Mouse (Mus musculus) limb, embryonic 15.5 days (tissue): ENCODE results near the gene Klhl3. TPM values are rescaled to one million over a fixed set of nuclear protein-coding genes. Genes with fewer than 3 reads are reported as not detected.
A peak's percentile ranks its signal among the peaks of the same experiment; 100 is the strongest.
"Not testable (repeated sequence)": the region's sequence is repeated elsewhere in the genome, so short reads cannot be mapped to it uniquely, and the experiment has no call there.

Experiments used
- ATAC-seq: fragments of 200-750 bp; cut with Nextera tagmentation; 2 replicates; pipeline ENCODE4 v1.8.0; 2017; ENCODE audit warnings: low read depth, moderate TSS enrichment; ENCODE audit not compliant: insufficient number of reproducible peaks, low FRiP score, low TSS enrichment
- H3K27ac ChIP-seq: fragments of 300-500 bp; sonication (generic); 2 replicates; pipeline ENCODE4 v1.5.1; 2015; ENCODE audit warnings: moderate library complexity, mild to moderate bottlenecking, inconsistent platforms
- H3K27me3 ChIP-seq: fragments of 300-500 bp; sonication (generic); 2 replicates; pipeline ENCODE4 v1.6.1; 2015; ENCODE audit warnings: inconsistent platforms
- H3K36me3 ChIP-seq: fragments of 300-500 bp; sonication (generic); 2 replicates; pipeline ENCODE4 v1.6.1; 2015; ENCODE audit warnings: inconsistent platforms
- H3K4me1 ChIP-seq: fragments of 300-500 bp; sonication (generic); 2 replicates; pipeline ENCODE4 v1.6.1; 2015; ENCODE audit warnings: inconsistent platforms
- H3K4me2 ChIP-seq: fragments of 300-500 bp; sonication (generic); 2 replicates; pipeline ENCODE4 v1.6.1; 2015; ENCODE audit warnings: mild to moderate bottlenecking, inconsistent platforms
- H3K4me3 ChIP-seq: fragments of 300-500 bp; sonication (generic); 2 replicates; pipeline ENCODE4 v1.5.1; 2015; ENCODE audit warnings: mild to moderate bottlenecking, inconsistent platforms
- H3K9ac ChIP-seq: fragments of 300-500 bp; sonication (generic); 2 replicates; pipeline ENCODE4 v1.6.1; 2015; ENCODE audit warnings: inconsistent platforms
- H3K9me3 ChIP-seq: fragments of 300-500 bp; sonication (generic); 2 replicates; pipeline ENCODE4 v1.6.1; 2016; ENCODE audit warnings: inconsistent platforms
- WGBS: fragments of 180-500 bp; shearing (Covaris S2); methylation state at CpG from one replicate; pipeline ENCODE4 v1.1.7; 2015; 5-methylcytosine and 5-hydroxymethylcytosine counted together
- polyA plus RNA-seq: library from polyadenylated mRNA; unstranded; fragments of >200 nt; fragmentation: Nextera tagmentation; extraction: Ambion mirVana; gene quantifications from 2 replicates; pipeline ENCODE4 v1.2.1, GENCODE M21; 2015

Klhl3 gene
- polyA plus RNA-seq, 1 experiment from 2014 or later: 2.8 TPM

GRCm38 (mm10) chr13:58146603-58147002 lies 33.2 kb upstream of the Klhl3 start:
- not testable (repeated sequence) for H3K9me3 ChIP-seq

DNA sequence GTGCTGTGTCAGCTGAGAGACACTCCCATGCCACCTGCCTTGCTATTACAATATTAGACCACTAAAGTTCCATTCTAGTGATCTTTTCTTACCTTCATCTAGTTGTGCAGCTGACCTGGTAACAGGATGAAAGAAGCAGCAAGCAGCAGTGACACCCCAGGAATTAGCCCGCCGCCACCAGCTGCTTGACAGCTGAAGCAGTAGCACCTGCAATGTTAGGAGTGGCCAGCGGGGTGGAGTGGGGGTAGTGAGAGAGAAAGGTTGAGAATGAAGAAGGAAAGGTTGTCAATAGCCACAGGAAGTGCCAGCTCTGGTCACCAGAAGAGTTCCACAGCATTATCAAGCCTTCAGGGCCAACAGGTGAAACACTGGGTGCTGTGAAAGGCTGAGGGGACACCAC lies 18.3 kb upstream of the Klhl3 start:
- H3K4me3 ChIP-seq: no peak overlapping the region
- H3K36me3 ChIP-seq: no peaks in the 10 kb centered on the region
- ATAC-seq: no peak
- H3K27ac ChIP-seq: no peak overlapping the region
- no peak overlapping the region for H3K4me2 ChIP-seq
- 48% methylated on average over 3 of the region's 3 CpGs for WGBS
- H3K4me1 ChIP-seq: 0 out of 2 replicates have a peak, but pooled peaks cover 3% of the 10 kb centered on the region
- H3K9me3 ChIP-seq: no peaks in the 10 kb centered on the region
- H3K9ac ChIP-seq: no peak overlapping the region
- H3K27me3 ChIP-seq: no peaks in the 10 kb centered on the region

More at GRCm38 (mm10) chr13:58146603-58147002, 33.2 kb upstream of the Klhl3 start:
- H3K4me2 ChIP-seq, ATAC-seq, H3K4me1 ChIP-seq, H3K27me3 ChIP-seq, H3K9ac ChIP-seq, H3K36me3 ChIP-seq, H3K27ac ChIP-seq, H3K4me3 ChIP-seq: not testable (repeated sequence)
- WGBS: 96% methylated on average over 8 of the region's 8 CpGs

DNA sequence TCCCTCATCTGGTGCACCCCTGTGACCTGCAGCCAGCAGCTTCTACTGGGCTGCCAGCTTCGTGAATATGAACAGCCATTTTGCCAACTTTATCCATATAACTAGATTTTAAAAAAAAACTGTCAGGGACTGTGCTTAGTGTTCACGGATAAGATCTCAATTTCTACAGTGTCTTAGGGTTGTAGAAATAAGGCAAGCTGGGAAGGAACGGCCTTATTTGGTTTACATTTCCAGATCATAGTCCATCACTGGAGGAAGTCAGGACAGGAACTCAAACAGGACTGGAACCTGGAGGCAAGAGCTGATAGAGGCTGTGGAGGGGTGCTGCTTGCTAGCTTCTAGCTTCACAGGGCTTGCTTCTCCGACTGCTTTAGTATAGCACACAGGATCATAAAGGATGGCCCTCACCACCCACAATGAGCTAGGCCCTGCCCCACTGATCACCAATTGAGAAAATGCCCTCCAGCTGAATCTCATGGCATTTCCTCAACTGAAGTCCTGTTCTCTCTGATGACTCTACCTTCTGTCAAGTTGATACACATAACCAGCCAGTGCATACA lies 16.4 kb upstream of the Klhl3 start:
- no peaks in the 10 kb centered on the region for H3K9me3 ChIP-seq
- H3K27ac ChIP-seq: peak overlapping the region; percentile 98
- H3K9ac ChIP-seq: peak overlapping the region; percentile 95
- H3K4me1 ChIP-seq: peaks cover 10% of the 10 kb centered on the region; the same call in 1 of the 2 replicates
- peak overlapping the region; percentile 75 for H3K4me3 ChIP-seq
- no peak for ATAC-seq
- H3K36me3 ChIP-seq: 0 out of 2 replicates have a peak, but pooled peaks cover 2% of the 10 kb centered on the region
- peak overlapping the region; percentile 68 for H3K4me2 ChIP-seq
- 26% methylated on average over 4 of the region's 4 CpGs for WGBS
- no peaks in the 10 kb centered on the region for H3K27me3 ChIP-seq

DNA sequence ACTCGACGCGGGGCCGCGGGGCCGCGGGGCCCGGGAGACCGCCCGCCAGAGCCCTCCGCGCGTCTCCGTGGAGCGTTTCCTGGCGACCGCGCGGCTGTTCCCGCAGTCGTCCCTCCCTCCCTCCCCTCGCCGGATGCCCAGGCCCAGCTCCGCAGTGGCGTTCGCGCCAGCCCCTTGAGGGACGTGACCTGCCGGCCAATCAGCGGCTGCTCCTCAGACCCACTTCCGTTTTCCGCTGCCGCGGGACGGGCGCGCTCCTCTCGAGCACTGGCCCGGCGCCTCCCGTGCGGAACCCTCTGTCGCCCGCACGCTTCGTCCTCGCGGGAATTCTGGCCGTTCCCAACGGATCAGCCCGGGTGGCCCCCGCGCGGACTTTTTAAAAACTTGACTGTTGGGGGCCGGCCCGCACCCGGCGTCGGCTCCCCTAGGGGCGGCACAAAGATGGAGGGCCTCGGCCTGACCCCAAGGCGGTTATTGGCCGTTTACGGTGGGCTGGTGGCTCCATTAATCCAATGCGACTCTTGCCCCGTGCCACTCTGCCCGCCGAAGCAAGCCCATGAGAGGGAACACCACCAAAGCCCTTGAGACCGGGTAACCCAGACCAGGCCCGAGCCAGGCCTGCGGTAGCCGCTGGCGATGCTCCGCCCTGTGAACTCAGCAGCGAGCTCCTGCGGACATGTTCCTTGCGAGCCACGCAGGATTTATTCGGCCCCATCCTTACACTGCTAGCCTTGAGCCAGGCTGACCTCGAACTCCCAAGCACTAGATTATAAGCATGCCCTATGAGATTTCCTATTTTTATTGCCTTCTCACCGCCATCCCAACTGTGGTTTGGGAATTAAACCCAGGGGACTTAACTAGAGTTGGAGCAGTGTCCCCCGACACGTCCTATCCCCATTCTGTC lies 15.6 kb upstream of the Klhl3 start:
- Histone ChIP-seq H3K4me1 (peaks cover 10% of the 10 kb centered on the region; the same call in 1 of the 2 replicates), H3K27me3 (no peaks in the 10 kb centered on the region), H3K27ac (peak overlapping the region; percentile 98), H3K36me3 (0 out of 2 replicates have a peak, but pooled peaks cover 2% of the 10 kb centered on the region), H3K9ac (peak overlapping the region; percentile 95), H3K4me2 (peak overlapping the region; percentile 68), H3K9me3 (no peaks in the 10 kb centered on the region), H3K4me3 (peak overlapping the region; percentile 75)
- ATAC-seq: peak; percentile 97
- under 1% methylated on average over 82 of the region's 83 CpGs for WGBS

DNA sequence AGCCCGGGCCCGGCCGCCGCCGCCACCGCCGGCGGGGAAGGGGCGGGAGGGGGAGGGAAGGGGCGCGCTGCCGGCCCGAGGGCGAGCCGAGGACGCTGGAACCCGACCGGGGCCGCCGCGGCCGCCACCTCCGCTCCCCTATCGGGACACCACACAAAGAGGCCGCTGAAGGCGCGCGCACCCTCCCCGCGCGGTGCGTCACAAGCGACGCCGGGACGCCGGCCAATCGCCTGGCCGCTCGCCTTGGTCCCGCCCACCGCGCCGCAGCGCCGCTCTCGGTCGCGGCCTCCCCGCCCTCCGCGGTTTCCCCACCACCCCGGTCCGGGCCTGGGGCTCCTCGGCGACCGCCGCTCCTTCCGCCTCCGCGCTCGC lies 15.0 kb upstream of the Klhl3 start, which contains the start of gene Hnrnpa0:
Gene Hnrnpa0 (minus strand): TSS at position 161 of the 372 bp plus-strand sequence.
- Histone ChIP-seq H3K9ac (peak within 1 kb of the TSS; percentile 99), H3K27me3 (no peaks in the 10 kb centered on the region), H3K4me2 (peak within 1 kb of the TSS; percentile 68), H3K4me3 (peak within 1 kb of the TSS; percentile 75), H3K9me3 (no peaks in the 10 kb centered on the region), H3K4me1 (peaks cover 10% of the 10 kb centered on the region; the same call in 1 of the 2 replicates), H3K27ac (peak within 1 kb of the TSS; percentile 98), H3K36me3 (0 out of 2 replicates have a peak, but pooled peaks cover 2% of the 10 kb centered on the region)
- ATAC-seq: peak; percentile 92
- WGBS: 0% methylated on average over 41 of the region's 62 CpGs

DNA sequence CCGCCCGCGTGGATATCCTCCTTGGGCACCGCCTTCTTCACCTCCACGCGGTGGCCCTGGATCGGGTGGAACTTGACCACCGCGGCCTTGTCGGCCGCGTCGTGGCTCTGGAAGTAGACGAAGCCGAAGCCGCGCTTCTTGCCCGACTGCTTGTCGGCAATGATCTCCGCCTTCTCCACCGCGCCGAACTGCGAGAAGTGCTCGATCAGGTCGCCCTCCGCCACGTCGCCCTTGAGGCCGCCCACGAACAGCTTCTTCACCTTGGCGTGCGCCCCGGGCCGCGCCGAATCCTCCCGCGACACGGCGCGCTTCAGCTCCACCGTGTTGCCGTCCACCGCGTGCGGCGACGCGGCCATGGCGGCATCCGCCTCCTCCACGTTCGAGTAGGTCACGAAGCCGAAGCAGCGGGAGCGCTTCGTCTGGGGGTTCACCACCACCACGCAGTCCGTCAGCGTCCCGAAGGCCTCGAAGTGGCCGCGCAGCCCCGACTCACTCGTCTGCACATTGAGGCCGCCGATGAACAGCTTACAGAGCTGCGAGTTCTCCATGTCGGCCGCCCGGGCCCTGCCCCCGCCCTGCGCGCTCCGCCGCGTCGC lies 14.5 kb upstream of the Klhl3 start:
- peak; percentile 15; the same call in 1 of the 2 replicates for ATAC-seq
- Histone ChIP-seq H3K27me3 (no peaks in the 10 kb centered on the region), H3K4me2 (peak overlapping the region; percentile 60), H3K4me3 (peak overlapping the region; percentile 75), H3K27ac (peak overlapping the region; percentile 98), H3K9me3 (no peaks in the 10 kb centered on the region), H3K9ac (peak overlapping the region; percentile 99), H3K4me1 (peaks cover 11% of the 10 kb centered on the region; the same call in 1 of the 2 replicates), H3K36me3 (0 out of 2 replicates have a peak, but pooled peaks cover 2% of the 10 kb centered on the region)
- under 1% methylated on average over 81 of the region's 81 CpGs for WGBS

- H3K36me3 ChIP-seq: 0 out of 2 replicates have a peak, but pooled peaks cover 2% of the 10 kb centered on the region
- H3K4me1 ChIP-seq: peaks cover 13% of the 10 kb centered on the region; the same call in 1 of the 2 replicates
- no peak for ATAC-seq
- peak overlapping the region; percentile 98 for H3K27ac ChIP-seq
- H3K4me3 ChIP-seq: peak overlapping the region; percentile 75
- peak overlapping the region; percentile 60 for H3K4me2 ChIP-seq
- H3K27me3 ChIP-seq: no peaks in the 10 kb centered on the region
- no peaks in the 10 kb centered on the region for H3K9me3 ChIP-seq
- WGBS: under 1% methylated on average over 59 of the region's 92 CpGs
- H3K9ac ChIP-seq: peak overlapping the region; percentile 99
Measured at GRCm38 (mm10) chr13:58126862-58127765, 13.7 kb upstream of the Klhl3 start.

DNA sequence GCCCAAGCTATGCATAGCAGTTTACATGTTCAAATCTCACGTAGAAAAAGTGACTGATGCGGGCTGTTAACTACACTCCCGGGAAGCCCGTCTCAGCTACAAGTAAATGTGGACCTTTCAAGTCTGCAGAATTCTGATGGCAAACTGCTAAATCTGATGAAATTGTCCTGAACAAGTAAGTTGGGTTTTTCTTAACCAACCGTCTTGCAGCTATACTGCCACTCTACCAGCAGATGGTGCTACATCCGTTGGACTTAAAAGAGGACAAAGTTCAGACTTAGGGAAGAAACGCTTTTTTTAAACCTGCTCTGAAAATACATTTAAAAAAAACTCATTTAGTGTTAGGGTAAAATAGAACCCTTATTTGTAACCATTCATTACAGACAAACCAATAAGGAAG lies 12.7 kb upstream of the Klhl3 start:
- H3K9me3 ChIP-seq: no peaks in the 10 kb centered on the region
- H3K27me3 ChIP-seq: no peaks in the 10 kb centered on the region
- H3K27ac ChIP-seq: no peak overlapping the region
- WGBS: 21% methylated on average over 7 of the region's 7 CpGs
- 0 out of 2 replicates have a peak, but pooled peaks cover 2% of the 10 kb centered on the region for H3K36me3 ChIP-seq
- peaks cover 13% of the 10 kb centered on the region; the same call in 1 of the 2 replicates for H3K4me1 ChIP-seq
- no peak for ATAC-seq
- peak overlapping the region; percentile 23 for H3K4me3 ChIP-seq
- H3K4me2 ChIP-seq: peak overlapping the region; percentile 41
- no peak overlapping the region for H3K9ac ChIP-seq

GRCm38 (mm10) chr13:58124989-58125388 lies 11.6 kb upstream of the Klhl3 start:
- no peaks in the 10 kb centered on the region for H3K9me3 ChIP-seq
- no peaks in the 10 kb centered on the region for H3K27me3 ChIP-seq
- H3K27ac ChIP-seq: no peak overlapping the region
- 50% methylated on average over 2 of the region's 2 CpGs for WGBS
- no peak overlapping the region for H3K4me3 ChIP-seq
- H3K4me2 ChIP-seq: no peak overlapping the region
- peaks cover 13% of the 10 kb centered on the region; the same call in 1 of the 2 replicates for H3K4me1 ChIP-seq
- no peak for ATAC-seq
- 0 out of 2 replicates have a peak, but pooled peaks cover 2% of the 10 kb centered on the region for H3K36me3 ChIP-seq
- H3K9ac ChIP-seq: no peak overlapping the region

- Histone ChIP-seq H3K9ac (no peak overlapping the region), H3K27me3 (no peaks in the 10 kb centered on the region), H3K36me3 (0 out of 2 replicates have a peak, but pooled peaks cover 2% of the 10 kb centered on the region), H3K9me3 (no peaks in the 10 kb centered on the region), H3K4me1 (peaks cover 10% of the 10 kb centered on the region; the same call in 1 of the 2 replicates), H3K4me3 (no peak overlapping the region), H3K4me2 (no peak overlapping the region), H3K27ac (no peak overlapping the region)
- no peak for ATAC-seq
- 82% methylated on average over 3 of the region's 3 CpGs for WGBS
Measured at GRCm38 (mm10) chr13:58124278-58124677, 10.9 kb upstream of the Klhl3 start.

DNA sequence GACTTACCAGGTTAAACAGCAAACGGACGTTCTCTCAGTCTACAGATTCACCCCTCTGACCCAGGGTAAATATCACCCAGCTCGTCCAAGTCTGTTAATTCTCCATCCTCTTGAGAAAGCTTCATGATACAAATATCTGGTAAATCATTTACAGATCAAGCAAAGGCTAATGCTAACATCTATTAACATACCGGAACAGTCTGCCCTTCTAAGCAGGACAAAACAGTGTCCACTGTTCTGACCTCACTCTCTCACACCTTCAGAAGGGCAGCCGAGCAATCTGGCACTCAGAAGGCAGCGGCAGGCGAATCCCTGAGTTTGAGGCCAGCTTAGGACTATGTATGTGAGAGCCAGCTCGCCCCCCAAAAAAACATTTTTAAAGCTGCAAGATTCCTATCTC lies 10.0 kb upstream of the Klhl3 start:
- ATAC-seq: no peak
- H3K9me3 ChIP-seq: no peaks in the 10 kb centered on the region
- H3K36me3 ChIP-seq: 0 out of 2 replicates have a peak, but pooled peaks cover 2% of the 10 kb centered on the region
- WGBS: 73% methylated on average over 8 of the region's 8 CpGs
- H3K4me3 ChIP-seq: no peak overlapping the region
- no peak overlapping the region for H3K4me2 ChIP-seq
- H3K4me1 ChIP-seq: peaks cover 10% of the 10 kb centered on the region; the same call in 1 of the 2 replicates
- no peak overlapping the region for H3K27ac ChIP-seq
- H3K9ac ChIP-seq: no peak overlapping the region
- no peaks in the 10 kb centered on the region for H3K27me3 ChIP-seq
